Mouse (Mus musculus) CD8-positive naive resting alpha-beta T cell, adult 2 months (primary cell): ENCODE results near the gene Hs3st3b1.

ENCODE experiments used
- DNase-seq, 2 experiments: peaks; one replicate each; pipeline ENCODE4 v3.0.0; 2022; ENCODE audit warnings: low read depth in 2 of 2, low spot score in 2 of 2

Hs3st3b1 gene

GRCm38 (mm10) chr11:63924286-63924930, 2.3 kb upstream of the Hs3st3b1 start:
- peak; percentile 26 to 29 for DNase-seq

GRCm38 (mm10) chr11:63923386-63923785, 1.3 kb upstream of the Hs3st3b1 start:
- DNase-seq: peak in 1 of 2 experiments; percentile 9

GRCm38 (mm10) chr11:63921044-63921951, 792 bp downstream of the Hs3st3b1 start:
- DNase-seq: peak; percentile 33 to 34

GRCm38 (mm10) chr11:63920531-63920930, 1.6 kb downstream of the Hs3st3b1 start:
- peak; percentile 77 to 79 for DNase-seq

GRCm38 (mm10) chr11:63919211-63920098, 2.6 kb downstream of the Hs3st3b1 start:
- DNase-seq: no peak

- no peak for DNase-seq
Observed at GRCm38 (mm10) chr11:63918321-63919105, 3.6 kb downstream of the Hs3st3b1 start.

- no peak for DNase-seq
Observed at GRCm38 (mm10) chr11:63917561-63917960, 4.5 kb downstream of the Hs3st3b1 start.

- DNase-seq: peak; percentile 26 to 51
Observed at GRCm38 (mm10) chr11:63914388-63914787, 7.7 kb downstream of the Hs3st3b1 start.

GRCm38 (mm10) chr11:63913936-63914335, 8.2 kb downstream of the Hs3st3b1 start:
- no peak for DNase-seq

- no peak for DNase-seq
Observed at GRCm38 (mm10) chr11:63911001-63911400, 11.1 kb downstream of the Hs3st3b1 start.

- DNase-seq: no peak
Observed at GRCm38 (mm10) chr11:63909961-63910360, 12.1 kb downstream of the Hs3st3b1 start.

GRCm38 (mm10) chr11:63908500-63908899, 13.6 kb downstream of the Hs3st3b1 start:
- no peak for DNase-seq

GRCm38 (mm10) chr11:63906552-63907353, 15.3 kb downstream of the Hs3st3b1 start:
- no peak for DNase-seq

GRCm38 (mm10) chr11:63904787-63905186, 17.3 kb downstream of the Hs3st3b1 start:
- DNase-seq: no peak

- DNase-seq: no peak
Observed at GRCm38 (mm10) chr11:63898509-63899168, 23.5 kb downstream of the Hs3st3b1 start.

GRCm38 (mm10) chr11:63897856-63898508, 24.1 kb downstream of the Hs3st3b1 start:
- DNase-seq: no peak

- DNase-seq: no peak
Observed at GRCm38 (mm10) chr11:63897011-63897410, 25.1 kb downstream of the Hs3st3b1 start.

- no peak for DNase-seq
Observed at GRCm38 (mm10) chr11:63894188-63894587, 27.9 kb downstream of the Hs3st3b1 start.

- DNase-seq: no peak
Observed at GRCm38 (mm10) chr11:63893557-63893956, 28.5 kb downstream of the Hs3st3b1 start.
